Mouse (Mus musculus): ENCODE measurements around the gene Olah.
A peak's percentile ranks its signal among the peaks of the same experiment; 100 is the strongest.

DNA sequence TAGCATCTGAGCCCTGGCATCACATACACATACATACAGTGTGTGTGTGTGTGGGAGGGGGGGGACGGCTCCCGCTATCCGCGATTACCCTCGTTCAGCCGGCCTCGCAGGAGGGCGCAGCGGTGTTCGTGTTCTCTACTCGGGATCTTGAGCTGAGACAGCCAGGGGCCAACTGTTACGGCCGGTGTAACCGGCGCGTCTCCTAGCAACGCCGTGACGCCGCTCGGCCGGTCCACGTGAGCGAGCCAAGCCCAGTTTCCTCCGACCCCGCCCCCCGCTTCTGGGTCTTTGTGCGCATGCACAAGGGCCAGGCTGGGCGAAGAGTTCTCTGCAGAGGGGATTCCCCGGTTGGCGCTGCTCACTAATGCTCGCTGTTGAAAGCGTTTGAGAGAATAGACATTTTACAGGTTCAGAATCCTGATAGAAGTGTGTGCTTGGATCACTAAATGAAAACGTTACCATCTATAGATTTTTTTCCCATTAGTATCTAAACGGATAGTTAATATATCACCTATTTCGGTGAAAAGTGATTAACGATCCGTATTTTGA, 21.9 kb upstream of the Olah start:
- peak; percentile 5; the same call in 1 of the 2 replicates for TF ChIP-seq CTCF (IDR thresholded peaks at IDR 0.05; ENCODE audit: low read depth)
- TF ChIP-seq EP300 (IDR thresholded peaks at IDR 0.05; ENCODE audit: low read depth) = no peak

Data from liver, postnatal 0 days (tissue).